Mouse (Mus musculus): ENCODE results near the gene Pdzrn3. TPM values are rescaled to one million over a fixed set of nuclear protein-coding genes. Genes with fewer than 3 reads are reported as not detected.

The Pdzrn3 gene
- total RNA-seq, 2 experiments from 2014 or later = not detected

DNA sequence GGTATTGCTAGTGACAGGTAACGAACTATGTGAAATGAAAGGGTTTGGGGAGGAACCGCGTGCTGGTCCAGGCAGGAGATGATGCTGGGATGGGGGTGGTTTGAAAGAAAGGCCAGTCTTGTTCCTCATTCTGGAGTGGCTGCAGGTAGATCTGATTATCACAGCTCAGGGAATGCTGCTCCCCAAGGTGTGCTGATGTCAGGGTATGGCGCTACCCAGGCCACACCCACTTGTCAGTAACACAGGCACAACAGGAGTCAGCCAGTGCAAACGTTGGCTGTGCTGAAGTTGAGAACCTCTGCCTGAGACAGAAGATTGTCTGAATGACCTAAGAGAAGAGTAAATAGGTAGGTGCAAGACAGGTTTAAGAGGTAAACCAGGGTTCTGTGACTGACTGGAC, 4.7 kb downstream of the Pdzrn3 start:
- ATAC-seq (ENCODE audit: poor library complexity, severe bottlenecking) = no peak

DNA sequence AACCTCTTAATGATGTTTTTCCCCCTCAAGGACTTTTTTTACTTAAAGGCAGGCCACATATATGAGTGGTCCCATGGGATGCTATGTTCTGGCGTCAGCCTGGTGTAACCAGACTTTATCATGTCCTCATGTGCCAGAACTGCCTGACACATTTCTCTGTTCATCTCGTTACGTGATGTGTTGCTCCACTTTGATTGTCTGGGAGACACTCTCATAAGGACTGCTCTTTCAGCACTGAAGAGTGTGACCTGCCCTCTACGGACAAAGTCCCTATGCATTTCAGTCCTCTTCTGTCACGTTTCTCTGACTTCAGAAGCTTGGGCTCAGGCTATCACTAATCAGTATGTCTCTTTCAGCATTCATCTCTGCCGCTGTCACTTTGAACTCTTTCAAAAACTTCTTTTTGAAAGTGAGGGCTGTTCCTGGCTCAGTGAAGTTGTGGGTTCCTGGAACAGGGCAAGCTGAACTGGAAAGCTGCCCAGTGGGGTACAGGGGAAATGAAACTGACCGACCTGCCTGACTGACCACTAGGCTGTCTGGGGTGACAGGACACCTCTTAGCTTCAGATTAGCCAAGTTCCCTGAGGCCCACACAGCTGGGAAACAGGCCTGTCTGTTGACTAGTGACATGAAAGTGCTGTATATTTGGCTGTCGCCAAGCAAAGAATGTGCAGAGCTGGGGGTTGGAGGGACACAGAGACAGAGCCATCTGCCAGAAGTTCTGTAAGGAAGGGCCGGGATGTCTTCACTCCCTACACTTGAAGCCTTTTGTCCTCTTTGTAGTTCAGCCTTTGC, 10.7 kb downstream of the Pdzrn3 start:
- ATAC-seq (ENCODE audit: poor library complexity, severe bottlenecking) = no peak

DNA sequence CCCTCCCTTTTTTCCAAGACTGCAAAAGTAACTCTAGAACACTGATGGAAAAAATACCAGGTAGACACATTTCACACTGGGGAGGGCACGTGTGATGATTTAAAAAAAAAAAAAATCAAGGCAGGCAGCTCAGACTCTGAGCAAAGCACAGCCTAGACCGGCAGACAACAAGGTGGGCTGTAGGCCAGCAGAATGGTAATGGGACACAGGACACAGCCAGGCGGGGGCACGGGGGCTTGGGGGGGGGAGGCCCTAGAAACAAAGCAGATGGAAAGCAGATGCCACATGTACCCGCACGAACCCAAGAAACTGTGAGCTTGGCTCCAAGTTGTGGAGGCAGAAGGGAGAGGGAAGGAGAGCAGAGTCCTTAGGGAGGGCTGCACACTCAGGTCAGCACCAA, 11.9 kb downstream of the Pdzrn3 start:
- no peak for ATAC-seq (ENCODE audit: poor library complexity, severe bottlenecking)

DNA sequence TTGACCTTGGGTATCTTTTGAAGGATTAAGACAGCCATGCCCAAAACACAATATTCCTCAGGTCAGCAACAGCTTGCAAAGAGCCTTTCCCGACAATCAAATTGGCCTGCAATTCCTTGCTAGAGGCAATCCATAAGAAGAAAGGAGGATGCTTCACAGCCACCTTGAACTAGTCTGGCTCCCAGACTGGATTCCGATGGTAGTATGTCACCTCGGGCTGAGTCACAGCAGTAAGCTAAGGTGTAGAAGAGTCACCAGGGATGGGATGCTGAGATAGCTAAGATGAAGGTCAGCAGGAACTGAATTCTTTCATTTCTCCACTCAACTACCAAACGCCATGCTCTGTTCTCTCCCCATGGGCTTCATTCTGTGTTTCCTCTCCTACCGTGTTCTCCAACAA, 13.8 kb downstream of the Pdzrn3 start:
- ATAC-seq (ENCODE audit: poor library complexity, severe bottlenecking) = no peak

DNA sequence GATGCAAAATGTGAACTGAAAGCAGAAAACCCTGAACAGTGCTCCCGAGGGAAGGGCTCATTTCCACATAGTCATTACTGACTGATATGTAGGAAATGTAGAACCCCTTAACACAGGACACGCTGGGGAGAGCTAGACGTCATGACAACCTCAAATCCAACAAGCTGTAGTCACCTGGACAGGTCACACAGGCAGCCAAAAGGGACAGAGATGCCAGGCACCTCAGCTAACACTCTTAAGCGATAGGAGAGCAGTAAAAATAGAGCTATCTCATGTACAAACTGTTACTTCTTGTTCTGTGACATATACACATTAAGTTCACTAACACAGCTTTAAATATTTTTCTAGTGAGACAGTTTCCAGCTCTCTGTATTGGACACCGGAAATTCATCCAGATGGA, 15.0 kb downstream of the Pdzrn3 start:
- ATAC-seq (ENCODE audit: poor library complexity, severe bottlenecking) = no peak

DNA sequence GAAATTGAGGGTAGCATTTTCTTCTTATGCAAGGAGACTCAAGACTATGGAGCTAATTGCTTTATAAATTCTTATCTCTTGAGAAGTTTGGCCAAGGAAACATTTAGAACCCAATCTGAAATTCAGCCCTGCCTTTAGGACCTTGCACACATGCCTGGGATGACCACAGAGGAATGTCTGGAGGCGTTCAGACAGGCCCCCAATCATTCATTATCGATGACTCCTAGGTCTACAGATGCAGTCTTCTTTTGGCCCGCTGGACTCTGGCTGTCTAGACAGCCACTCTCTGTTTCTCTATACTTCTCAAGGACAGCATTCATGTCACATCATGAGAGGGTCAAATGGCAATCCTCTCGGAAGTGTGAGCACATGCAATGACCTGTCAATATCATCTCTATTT, 15.4 kb downstream of the Pdzrn3 start:
- ATAC-seq (ENCODE audit: poor library complexity, severe bottlenecking) = no peak

DNA sequence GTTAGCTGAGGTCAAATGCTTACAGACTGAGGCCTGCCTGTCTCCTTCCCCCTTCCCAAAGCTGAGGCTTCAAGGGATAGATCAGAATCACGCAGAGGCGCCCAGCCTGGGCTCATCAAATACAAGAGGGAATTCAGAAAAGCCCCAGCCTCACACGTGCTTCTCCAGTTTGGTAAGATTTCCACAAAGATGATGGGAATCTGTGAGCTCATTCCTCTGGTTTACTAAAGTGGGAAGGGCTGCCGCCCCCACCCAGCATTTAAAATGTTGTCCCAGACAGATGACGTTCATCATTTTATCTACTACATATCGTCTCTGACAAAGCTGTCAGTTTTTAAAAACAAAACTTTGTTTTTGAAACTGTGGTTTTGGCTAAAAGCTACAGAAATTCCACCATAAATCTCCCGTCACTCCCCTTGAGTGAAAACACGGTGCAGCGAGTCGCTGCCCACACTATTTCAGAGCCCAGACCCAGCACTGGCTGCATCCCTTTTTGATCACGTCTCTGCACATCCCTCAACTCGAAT, 17.4 kb downstream of the Pdzrn3 start:
- ATAC-seq (ENCODE audit: poor library complexity, severe bottlenecking) = no peak

DNA sequence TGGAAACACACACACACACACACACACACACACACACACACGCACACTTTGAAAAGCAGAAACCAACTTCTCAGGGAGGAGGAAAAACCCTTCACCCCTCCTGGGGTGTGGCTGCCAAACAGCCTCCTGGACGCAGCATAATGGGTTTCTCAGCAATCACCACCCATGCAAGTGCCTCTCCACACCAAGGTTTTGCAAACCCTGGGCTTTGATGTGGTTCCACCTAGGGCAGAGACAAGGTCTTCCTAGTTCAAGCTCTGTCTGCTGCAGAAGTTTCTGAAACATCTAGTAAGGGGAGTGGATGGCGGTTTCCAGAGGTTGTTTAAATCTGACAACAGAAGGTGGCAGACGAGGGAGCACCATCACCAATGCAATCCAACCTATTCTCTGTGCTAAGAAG, 18.1 kb downstream of the Pdzrn3 start:
- ATAC-seq (ENCODE audit: poor library complexity, severe bottlenecking) = peak; percentile 47

DNA sequence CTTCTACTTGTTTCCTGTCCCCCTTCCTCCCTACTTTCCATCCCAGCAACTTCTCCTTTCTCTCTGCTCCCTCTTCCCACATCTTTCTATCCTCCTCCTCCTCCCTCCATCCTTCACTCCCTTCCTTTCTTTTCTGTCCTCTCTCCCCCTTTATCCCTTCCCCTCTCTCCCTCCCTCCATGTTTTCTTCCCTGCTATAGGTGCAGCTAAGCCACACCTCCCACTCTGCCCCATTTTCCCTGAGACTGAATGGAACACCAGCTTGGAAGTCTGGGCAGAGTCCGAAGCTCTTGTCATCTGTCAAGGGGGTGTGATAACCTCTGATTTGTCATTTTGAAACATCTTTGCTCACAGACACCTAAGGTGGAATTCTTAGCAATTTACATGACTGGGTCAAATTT, 22.8 kb downstream of the Pdzrn3 start:
- ATAC-seq (ENCODE audit: poor library complexity, severe bottlenecking) = no peak

DNA sequence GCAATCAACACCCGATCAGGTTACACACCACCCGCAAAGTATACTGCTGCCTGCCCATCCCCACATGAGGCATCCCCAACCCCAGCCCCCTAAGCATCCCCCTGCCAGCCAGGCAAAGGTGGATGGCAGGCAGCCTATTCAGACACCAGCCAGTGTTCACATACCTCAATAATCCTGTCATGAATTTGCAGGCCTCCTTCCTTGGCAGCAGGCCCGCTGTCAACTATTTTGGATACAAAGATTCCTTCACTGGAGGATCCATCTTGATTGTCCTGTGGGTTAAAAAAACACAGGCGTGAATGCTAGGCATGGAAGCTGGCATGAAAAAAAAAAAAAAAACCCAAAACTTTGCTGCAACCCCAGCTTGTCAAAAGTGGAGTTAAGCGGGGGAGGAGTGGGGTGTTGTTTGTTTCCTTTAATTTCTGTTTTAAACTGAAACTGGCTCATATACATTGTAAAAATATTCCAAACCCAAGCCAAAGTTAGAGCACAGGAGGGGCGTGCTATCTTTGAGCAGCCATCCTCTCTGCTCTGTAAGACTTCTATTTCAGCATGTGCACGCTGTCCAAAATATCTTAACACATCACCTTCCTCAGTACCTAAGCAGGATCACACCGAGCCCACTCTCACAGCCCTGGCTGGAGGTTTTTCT, 23.3 kb downstream of the Pdzrn3 start:
- no peak for ATAC-seq (ENCODE audit: poor library complexity, severe bottlenecking)

DNA sequence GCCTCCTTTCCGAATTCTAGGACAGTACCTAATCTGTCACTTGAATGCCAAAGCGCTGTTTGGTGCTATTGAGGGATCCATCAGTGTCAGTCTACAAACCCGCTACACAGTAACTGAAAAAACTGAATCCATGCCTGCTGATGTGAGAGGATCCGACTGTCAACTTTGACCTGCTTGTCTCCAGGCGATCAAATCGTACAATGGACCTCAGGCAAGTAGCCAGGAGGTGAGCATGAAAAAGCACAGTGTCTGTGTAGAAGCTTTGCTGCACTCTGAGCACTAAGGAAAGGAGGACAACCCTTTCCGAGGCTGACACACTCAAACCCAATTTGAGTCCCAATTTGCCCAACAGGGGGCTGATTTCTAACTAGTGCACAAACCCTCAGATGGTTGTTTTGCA, 24.0 kb downstream of the Pdzrn3 start:
- ATAC-seq (ENCODE audit: poor library complexity, severe bottlenecking) = no peak

DNA sequence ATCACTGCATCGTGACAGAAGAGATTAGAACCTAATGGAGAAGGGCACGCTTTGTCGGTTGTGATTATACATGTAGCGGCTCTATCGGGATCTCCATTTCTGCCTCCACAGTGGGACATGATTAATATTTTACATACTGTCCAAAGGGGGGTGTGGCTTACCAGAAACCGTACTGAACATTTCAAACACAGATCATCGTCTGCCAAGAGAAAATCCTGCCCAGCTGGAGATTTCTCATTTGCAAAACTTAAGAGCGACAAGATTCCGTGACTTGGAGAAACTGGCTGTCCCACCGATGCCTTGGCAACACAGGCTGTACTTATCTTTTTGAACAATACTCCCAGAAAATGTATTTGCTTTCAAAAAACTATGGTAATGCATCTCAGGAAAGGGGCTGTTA, 25.1 kb downstream of the Pdzrn3 start:
- no peak for ATAC-seq (ENCODE audit: poor library complexity, severe bottlenecking)

DNA sequence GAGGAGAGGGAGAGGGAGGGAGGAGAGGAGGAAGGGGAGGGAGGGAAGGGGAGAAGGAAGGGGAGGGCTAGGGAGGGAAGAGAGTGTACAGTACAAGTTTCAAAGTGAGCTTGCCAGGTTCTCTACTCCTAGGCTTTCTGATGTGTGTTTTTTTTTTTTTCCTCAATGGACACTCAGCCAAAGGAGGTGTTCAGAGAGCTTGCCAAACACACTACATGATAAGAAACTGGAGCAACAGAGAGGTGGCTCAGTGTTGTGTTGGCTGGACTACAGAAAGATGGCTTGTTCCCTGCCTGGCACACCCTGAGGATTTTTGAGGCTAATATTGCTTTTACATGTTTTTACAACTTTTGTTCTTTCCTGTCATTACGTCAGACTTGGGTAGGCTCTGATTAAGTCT, 26.6 kb downstream of the Pdzrn3 start:
- no peak for ATAC-seq (ENCODE audit: poor library complexity, severe bottlenecking)

DNA sequence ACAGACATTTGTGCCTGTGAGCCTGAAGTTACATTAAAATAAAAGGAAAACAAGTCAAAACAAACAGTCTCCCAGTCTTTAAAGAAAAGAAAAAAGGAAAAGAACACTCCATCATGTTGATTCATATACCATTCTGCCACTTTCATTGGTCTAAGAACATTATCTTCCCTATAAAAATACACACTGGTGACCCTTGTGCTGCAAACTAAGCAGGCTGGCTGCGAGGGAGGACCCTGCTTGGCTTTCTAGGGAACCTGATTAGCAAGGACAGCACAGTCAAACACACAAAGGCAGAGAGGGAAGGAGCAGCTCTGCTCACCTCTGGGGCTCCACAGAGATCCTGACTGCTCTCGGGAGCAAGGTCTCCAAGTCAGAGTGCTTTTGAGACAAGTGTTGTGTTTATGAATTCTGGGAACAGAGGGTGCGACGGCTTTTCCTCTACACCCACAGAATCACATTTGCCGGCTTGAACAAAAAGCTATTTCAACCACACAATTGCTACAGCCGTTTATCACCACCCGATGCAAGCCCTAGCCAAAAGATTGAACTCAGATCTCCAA, 27.2 kb downstream of the Pdzrn3 start:
- no peak for ATAC-seq (ENCODE audit: poor library complexity, severe bottlenecking)

DNA sequence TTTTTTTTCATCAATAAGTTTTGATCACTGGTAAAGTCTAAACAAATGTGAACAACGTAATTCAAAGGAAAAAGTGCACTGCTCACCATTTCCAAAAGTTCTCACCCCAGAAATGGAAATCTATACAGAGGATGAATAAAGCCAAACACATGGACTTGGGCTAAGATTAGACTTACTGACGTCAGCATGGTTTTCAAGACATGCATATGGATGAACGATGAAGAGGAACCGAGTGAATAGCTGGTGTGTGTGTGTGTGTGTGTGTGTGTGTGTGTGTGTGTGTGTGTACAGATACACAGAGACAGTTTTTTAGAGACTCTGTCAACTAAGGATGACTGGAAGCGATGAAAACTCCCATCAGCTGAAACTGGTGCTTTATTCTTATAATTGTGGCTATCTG, 29.2 kb downstream of the Pdzrn3 start:
- no peak for ATAC-seq (ENCODE audit: poor library complexity, severe bottlenecking)

DNA sequence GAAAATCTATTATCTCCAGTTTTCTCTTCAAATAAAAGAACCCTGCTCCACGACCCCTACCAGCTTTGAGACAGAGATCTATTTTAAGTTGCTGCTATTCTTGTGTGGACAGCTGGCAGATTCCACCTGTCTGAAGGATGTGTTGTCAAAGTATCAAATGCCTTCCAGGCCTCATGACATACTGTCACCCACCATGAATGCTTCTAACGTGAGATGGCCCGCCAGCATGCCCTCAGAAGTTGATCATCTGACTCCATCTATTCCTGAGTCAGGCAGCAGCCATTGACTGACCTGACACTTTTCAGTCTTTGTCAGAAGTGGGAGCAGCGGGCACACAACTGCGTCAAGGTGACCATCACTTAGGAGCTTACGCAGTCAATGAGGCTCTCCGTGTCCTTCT, 37.6 kb downstream of the Pdzrn3 start:
- ATAC-seq (ENCODE audit: poor library complexity, severe bottlenecking) = no peak

DNA sequence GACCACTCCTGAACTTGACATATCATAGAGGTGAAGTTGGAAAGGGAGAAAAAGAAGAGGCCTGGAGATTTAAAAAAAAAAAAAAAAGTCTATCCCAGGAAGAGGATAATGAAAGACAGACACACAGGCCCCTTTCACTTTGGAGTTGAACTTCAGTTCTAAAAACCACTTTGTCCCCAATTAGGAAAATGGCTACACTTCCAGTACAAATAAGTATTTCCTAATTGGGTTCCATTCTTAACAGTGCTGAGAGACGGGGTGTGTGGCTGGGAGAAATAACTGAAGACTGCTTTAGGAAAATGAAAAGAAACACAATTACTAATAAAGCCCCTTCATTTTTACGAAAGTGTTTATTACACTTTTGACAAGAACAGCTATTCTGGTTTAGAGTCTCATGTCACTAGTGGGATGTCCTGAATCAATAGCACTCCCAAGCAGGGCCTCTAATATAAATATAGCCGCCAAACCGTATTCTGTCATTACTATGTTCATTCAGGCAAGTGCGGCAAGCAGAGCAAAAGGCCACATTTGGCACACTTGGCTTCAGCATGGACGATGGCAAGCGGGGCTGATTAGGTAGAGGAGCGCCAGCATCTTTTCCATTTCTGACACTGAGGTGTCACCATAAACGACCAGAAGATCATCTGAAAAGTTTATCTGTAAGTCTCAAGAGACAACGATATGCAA, 39.7 kb downstream of the Pdzrn3 start:
- no peak for ATAC-seq (ENCODE audit: poor library complexity, severe bottlenecking)

DNA sequence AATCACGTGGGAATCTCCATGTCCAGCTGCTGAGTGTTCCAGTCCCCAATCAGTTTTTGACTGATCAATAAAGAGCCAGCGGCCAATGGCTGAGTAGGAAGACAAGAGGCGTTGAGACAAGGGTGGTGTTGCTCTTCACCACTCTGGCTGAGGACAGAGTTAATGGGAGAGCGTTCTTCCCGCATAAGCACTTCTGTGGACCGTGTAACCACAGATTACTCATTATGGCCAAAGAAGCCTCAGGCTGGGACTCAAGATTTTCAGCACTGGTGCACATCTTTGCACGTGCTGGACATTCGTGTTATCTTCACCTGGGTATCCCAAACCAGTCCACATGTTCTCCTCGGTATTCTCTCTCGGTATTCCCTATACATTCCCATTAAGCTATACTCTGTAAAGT, 41.0 kb downstream of the Pdzrn3 start:
- no peak for ATAC-seq (ENCODE audit: poor library complexity, severe bottlenecking)

DNA sequence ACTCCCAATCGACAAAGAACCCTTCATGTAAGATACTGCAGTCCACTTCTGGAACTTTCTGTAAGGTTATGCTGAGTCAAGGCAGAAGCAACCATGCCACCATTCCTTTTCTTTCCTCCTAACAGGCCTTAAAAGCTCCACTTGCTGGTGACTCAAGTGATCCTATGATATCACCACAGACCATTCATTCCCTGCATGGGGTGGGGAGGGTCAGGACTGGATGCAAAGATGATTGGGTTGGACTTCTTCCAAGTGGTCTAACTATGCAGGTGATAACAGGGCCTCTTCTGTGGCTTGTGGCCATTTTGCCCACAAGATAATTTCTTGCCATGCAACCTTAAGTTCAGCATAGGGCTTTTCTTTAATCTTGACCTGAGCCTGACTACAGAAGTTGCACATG, 42.0 kb downstream of the Pdzrn3 start:
- 0 out of 2 replicates have a peak, but pooled peaks have one; percentile 21 for ATAC-seq (ENCODE audit: poor library complexity, severe bottlenecking)

DNA sequence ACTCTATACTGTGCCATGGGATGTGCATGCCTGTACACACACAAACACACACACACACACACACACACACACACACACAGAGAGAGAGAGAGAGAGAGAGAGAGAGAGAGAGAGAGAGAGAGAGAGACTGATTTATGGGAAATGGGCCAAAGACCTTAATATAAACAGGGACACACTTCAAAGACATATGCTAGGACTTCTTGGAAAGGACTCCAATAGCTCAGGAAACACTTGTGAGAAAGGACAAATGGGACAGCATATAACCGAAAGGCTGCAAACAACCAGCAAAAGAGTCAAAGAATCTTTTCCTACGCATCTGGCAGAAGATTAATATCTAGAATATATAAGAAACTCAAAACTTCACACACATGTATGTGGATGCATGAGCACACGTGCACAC, 43.2 kb downstream of the Pdzrn3 start:
- ATAC-seq (ENCODE audit: poor library complexity, severe bottlenecking) = no peak

DNA sequence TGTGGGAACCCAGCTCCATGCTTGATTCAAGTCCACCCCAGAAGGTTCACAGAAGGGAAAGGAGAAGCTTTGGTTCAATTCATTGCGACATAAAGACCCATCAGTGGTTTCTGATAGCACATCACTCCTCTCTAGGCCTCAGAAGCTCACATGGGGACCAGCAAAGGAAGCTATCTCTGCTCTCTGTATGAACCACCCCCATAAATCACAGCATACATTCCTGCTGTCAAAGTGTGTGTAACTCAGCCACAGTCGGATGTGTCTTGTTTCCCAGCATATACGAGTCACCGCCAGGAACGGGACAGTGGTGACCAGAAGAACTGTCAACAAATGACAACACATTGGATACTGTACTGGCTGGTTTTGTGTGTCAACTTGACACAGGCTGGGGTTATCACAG, 47.3 kb downstream of the Pdzrn3 start:
- ATAC-seq (ENCODE audit: poor library complexity, severe bottlenecking) = no peak

DNA sequence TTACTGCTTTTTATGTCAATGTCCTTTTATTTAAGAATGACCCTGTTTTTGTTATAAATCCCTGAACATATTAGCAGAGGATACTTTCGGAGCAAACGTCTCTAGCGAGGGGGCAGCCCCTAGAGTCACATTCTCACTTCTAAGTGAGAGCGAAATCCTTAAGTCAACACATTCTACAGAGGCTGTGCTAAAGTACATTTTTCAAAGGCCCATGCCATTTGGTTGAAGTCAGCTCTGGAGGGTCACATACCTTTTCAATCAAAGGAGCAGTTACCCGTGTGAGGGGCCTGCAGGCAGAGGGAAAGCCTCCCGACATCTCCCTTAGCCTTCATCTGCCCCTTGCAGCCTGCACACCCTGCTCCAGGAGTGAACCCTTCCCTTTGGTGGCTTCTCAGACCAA, 48.2 kb downstream of the Pdzrn3 start:
- ATAC-seq (ENCODE audit: poor library complexity, severe bottlenecking) = no peak
